Mouse (Mus musculus): Measurements from ENCODE around the gene Ggta1. TPM values are rescaled to one million over a fixed set of nuclear protein-coding genes. Genes with fewer than 3 reads are reported as not detected.
A peak's percentile ranks its signal among the peaks of the same experiment; 100 is the strongest.

Gene Ggta1
- total RNA-seq, 1 experiment: 36.5 TPM

DNA sequence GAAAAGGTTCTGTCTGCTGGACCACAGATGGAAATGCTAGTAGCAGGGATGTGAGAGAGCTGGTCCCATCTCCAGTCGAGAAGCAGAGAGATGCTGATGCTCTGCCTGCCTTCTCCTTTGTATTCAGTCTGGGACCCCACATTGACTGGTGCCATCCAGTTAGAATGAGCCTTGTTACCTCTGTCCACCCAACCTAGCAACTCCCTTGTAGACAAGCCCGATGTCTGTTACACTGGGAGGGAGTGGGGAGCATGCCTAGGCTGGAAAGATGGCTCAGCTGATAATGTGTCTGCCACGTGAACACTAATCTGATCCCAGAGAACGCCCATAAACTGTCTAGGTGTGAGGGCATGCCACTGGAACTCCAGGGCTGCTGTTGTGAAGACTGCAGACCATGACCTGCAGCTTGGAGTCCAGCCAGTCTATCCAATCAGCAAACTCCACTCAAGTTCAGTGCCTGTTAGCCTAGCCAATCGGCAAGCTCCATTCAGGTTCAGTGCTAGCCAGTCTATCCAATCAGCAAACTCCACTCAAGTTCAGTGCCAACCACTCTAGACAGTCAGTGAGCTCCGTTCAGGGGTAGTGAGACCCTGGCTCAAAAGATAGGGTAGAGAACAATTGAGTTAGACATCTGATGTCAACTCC, 64.7 kb downstream of the Ggta1 start:
- no peak for TF ChIP-seq MAFK (IDR thresholded peaks at IDR 0.05; ENCODE audit: insufficient read depth, low read depth, low read length)
- no peak for TF ChIP-seq ZC3H11A (IDR thresholded peaks at IDR 0.05; ENCODE audit: borderline replicate concordance, low read depth, low read length)
- no peak for TF ChIP-seq ZNF384 (IDR thresholded peaks at IDR 0.05; ENCODE audit: low read depth, low read length)
- TF ChIP-seq HCFC1 (IDR thresholded peaks at IDR 0.05; ENCODE audit: borderline replicate concordance, insufficient read depth, low read length): no peak
- no peak for TF ChIP-seq CHD2 (IDR thresholded peaks at IDR 0.05; ENCODE audit: low read depth, low read length)
- no peak overlapping the region for H3K4me3 ChIP-seq (ENCODE audit: insufficient read depth in 1 of 2, low read depth in 1 of 2, low read length in 2 of 2, poor library complexity in 1 of 2, severe bottlenecking in 1 of 2)
- no peak overlapping the region for H3K9ac ChIP-seq (ENCODE audit: insufficient read depth, low read depth, low read length, poor library complexity, severe bottlenecking)
- in situ Hi-C loops (cut with MboI; ENCODE audit: low sequenced_read_pairs in 2 of 2, unreplicated experiment in 2 of 2): no loop called here
- no peak overlapping the region for H3K27ac ChIP-seq (ENCODE audit: insufficient read depth, low read depth, low read length, poor library complexity, severe bottlenecking)
- DNase-seq (ENCODE audit: low read depth, low spot score): no peak
- H3K9me3 ChIP-seq (ENCODE audit: control insufficient read depth, insufficient read depth, low read depth, low read length): no peaks in the 10 kb centered on the region
- H3K4me1 ChIP-seq (ENCODE audit: control insufficient read depth in 2 of 2, insufficient read depth in 2 of 2, low read length in 2 of 2, poor library complexity in 1 of 2): no peaks in the 10 kb centered on the region
- H3K36me3 ChIP-seq (ENCODE audit: control insufficient read depth, insufficient read depth, low read length, poor library complexity, severe bottlenecking): peaks cover 10% of the 10 kb centered on the region; the same call in 1 of the 2 replicates

DNA sequence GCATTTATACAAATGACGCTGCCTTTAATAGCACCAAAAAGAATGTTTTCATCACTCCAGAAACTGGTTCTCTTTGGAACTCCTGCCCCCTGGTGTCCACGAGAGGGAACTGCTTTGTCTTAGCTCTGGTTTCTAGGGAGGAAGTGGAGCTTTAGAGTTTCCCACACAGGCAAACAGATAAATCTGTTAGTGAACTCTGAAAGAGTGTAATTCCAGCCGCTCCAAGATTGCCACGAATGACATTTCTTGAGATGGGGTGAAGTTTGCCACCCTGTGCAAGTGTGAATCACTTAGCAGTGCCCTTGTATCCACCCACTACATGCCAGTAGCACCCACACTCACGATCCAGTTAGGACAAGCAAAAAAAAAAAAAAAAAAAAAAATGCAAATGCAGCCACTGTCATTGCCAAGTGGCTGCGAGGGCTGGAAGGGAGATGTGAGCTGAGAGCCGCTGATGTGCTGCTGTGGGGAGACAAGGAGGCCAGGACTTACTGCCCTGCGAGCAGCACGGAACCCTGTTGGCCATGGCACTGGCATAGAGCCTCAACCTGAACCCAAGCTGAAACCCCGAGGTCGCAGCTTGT, 65.3 kb downstream of the Ggta1 start:
- H3K9me3 ChIP-seq (ENCODE audit: control insufficient read depth, insufficient read depth, low read depth, low read length): no peaks in the 10 kb centered on the region
- H3K27ac ChIP-seq (ENCODE audit: insufficient read depth, low read depth, low read length, poor library complexity, severe bottlenecking): no peak overlapping the region
- in situ Hi-C loops (cut with MboI; ENCODE audit: low sequenced_read_pairs in 2 of 2, unreplicated experiment in 2 of 2): no loop called here
- no peaks in the 10 kb centered on the region for H3K4me1 ChIP-seq (ENCODE audit: control insufficient read depth in 2 of 2, insufficient read depth in 2 of 2, low read length in 2 of 2, poor library complexity in 1 of 2)
- TF ChIP-seq ZNF384 (IDR thresholded peaks at IDR 0.05; ENCODE audit: low read depth, low read length) (no peak), HCFC1 (IDR thresholded peaks at IDR 0.05; ENCODE audit: borderline replicate concordance, insufficient read depth, low read length) (no peak), MAFK (IDR thresholded peaks at IDR 0.05; ENCODE audit: insufficient read depth, low read depth, low read length) (no peak), ZC3H11A (IDR thresholded peaks at IDR 0.05; ENCODE audit: borderline replicate concordance, low read depth, low read length) (peak; percentile 90)
- H3K9ac ChIP-seq (ENCODE audit: insufficient read depth, low read depth, low read length, poor library complexity, severe bottlenecking): no peak overlapping the region
- H3K36me3 ChIP-seq (ENCODE audit: control insufficient read depth, insufficient read depth, low read length, poor library complexity, severe bottlenecking): peaks cover 8% of the 10 kb centered on the region; the same call in 1 of the 2 replicates
- peak; percentile 37 for DNase-seq (ENCODE audit: low read depth, low spot score)
- H3K4me3 ChIP-seq (ENCODE audit: insufficient read depth in 1 of 2, low read depth in 1 of 2, low read length in 2 of 2, poor library complexity in 1 of 2, severe bottlenecking in 1 of 2): no peak overlapping the region

DNA sequence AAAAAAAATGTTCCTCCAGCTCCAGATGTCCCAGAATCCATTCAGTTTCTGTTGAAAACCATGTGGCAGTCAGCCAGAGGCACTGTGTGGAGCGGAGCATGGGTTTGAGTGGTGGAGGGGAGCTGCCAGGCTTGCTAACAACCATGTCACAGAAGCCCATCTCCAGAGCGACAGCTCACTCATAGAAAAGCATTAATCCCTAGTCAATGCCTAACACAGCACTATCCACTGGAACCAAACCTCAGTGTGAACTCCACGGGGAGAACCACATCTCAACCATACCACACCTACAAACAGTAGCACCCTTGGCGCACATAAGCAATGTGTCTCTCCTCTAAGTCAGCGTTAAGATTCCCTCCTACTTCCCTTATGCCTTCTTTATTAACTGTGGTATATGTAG, 65.9 kb downstream of the Ggta1 start, which contains the start of gene 4930402F06Rik:
4930402F06Rik (minus strand) TSS at position 80 of the 400 bp plus-strand sequence.
- no peak for TF ChIP-seq ZNF384 (IDR thresholded peaks at IDR 0.05; ENCODE audit: low read depth, low read length)
- no peak for TF ChIP-seq ZC3H11A (IDR thresholded peaks at IDR 0.05; ENCODE audit: borderline replicate concordance, low read depth, low read length)
- no peak for TF ChIP-seq HCFC1 (IDR thresholded peaks at IDR 0.05; ENCODE audit: borderline replicate concordance, insufficient read depth, low read length)
- TF ChIP-seq MAFK (IDR thresholded peaks at IDR 0.05; ENCODE audit: insufficient read depth, low read depth, low read length): no peak
- TF ChIP-seq CHD2 (IDR thresholded peaks at IDR 0.05; ENCODE audit: low read depth, low read length): no peak
- Histone ChIP-seq H3K9ac (ENCODE audit: insufficient read depth, low read depth, low read length, poor library complexity, severe bottlenecking) (no peak within 1 kb of the TSS), H3K27ac (ENCODE audit: insufficient read depth, low read depth, low read length, poor library complexity, severe bottlenecking) (no peak within 1 kb of the TSS), H3K4me1 (ENCODE audit: control insufficient read depth in 2 of 2, insufficient read depth in 2 of 2, low read length in 2 of 2, poor library complexity in 1 of 2) (no peaks in the 10 kb centered on the region), H3K4me3 (ENCODE audit: insufficient read depth in 1 of 2, low read depth in 1 of 2, low read length in 2 of 2, poor library complexity in 1 of 2, severe bottlenecking in 1 of 2) (no peak within 1 kb of the TSS), H3K36me3 (ENCODE audit: control insufficient read depth, insufficient read depth, low read length, poor library complexity, severe bottlenecking) (peaks cover 4% of the 10 kb centered on the region; the same call in 1 of the 2 replicates), H3K9me3 (ENCODE audit: control insufficient read depth, insufficient read depth, low read depth, low read length) (no peaks in the 10 kb centered on the region)
- peak; percentile 15 for DNase-seq (ENCODE audit: low read depth, low spot score)
- in situ Hi-C loops (cut with MboI; ENCODE audit: low sequenced_read_pairs in 2 of 2, unreplicated experiment in 2 of 2): no loop called here

DNA sequence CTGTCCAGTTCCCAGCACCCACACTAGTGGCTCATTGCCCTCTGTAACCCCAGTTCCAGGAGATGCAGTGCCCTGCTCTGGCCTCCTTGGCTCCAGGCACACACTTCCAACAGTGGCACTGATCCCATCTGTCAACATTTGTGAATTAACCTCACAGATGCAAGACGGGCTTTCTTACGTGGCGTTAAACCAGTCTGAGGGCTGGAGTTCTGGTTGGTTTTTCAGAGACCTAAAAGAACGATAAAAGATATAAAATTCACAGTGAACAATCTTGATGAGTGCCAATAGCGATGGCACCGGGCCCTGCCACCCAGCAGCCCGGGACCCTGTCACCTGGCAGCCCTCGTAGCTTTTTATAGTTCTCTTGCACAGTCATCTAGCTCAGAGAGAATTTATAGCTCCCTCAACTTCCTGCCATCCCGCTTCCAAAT, 77.6 kb downstream of the Ggta1 start:
- no peaks in the 10 kb centered on the region for H3K36me3 ChIP-seq (ENCODE audit: control insufficient read depth, insufficient read depth, low read length, poor library complexity, severe bottlenecking)
- H3K9me3 ChIP-seq (ENCODE audit: control insufficient read depth, insufficient read depth, low read depth, low read length): no peaks in the 10 kb centered on the region
- H3K4me1 ChIP-seq (ENCODE audit: control insufficient read depth in 2 of 2, insufficient read depth in 2 of 2, low read length in 2 of 2, poor library complexity in 1 of 2): no peaks in the 10 kb centered on the region
- no peak overlapping the region for H3K27ac ChIP-seq (ENCODE audit: insufficient read depth, low read depth, low read length, poor library complexity, severe bottlenecking)
- DNase-seq (ENCODE audit: low read depth, low spot score): no peak
- no peak overlapping the region for H3K9ac ChIP-seq (ENCODE audit: insufficient read depth, low read depth, low read length, poor library complexity, severe bottlenecking)
- no peak for TF ChIP-seq ZNF384 (IDR thresholded peaks at IDR 0.05; ENCODE audit: low read depth, low read length)
- no peak for TF ChIP-seq ZC3H11A (IDR thresholded peaks at IDR 0.05; ENCODE audit: borderline replicate concordance, low read depth, low read length)
- TF ChIP-seq HCFC1 (IDR thresholded peaks at IDR 0.05; ENCODE audit: borderline replicate concordance, insufficient read depth, low read length): no peak
- no peak for TF ChIP-seq CHD2 (IDR thresholded peaks at IDR 0.05; ENCODE audit: low read depth, low read length)
- TF ChIP-seq MAFK (IDR thresholded peaks at IDR 0.05; ENCODE audit: insufficient read depth, low read depth, low read length): no peak
- no peak overlapping the region for H3K4me3 ChIP-seq (ENCODE audit: insufficient read depth in 1 of 2, low read depth in 1 of 2, low read length in 2 of 2, poor library complexity in 1 of 2, severe bottlenecking in 1 of 2)
- in situ Hi-C loops (cut with MboI; ENCODE audit: low sequenced_read_pairs in 2 of 2, unreplicated experiment in 2 of 2): no loop called here

Measured in ES-E14 (cell line).